Mouse (Mus musculus) granulocyte monocyte progenitor cell, adult 5-6 weeks (primary cell): ENCODE data around the gene Nrxn2. TPM values are rescaled to one million over a fixed set of nuclear protein-coding genes. Genes with fewer than 3 reads are reported as not detected.

ENCODE experiments used
- ATAC-seq: replicated peaks from 2 replicates; pipeline ENCODE4 v1.8.0; 2016; ENCODE audit warnings: mild to moderate bottlenecking, moderate TSS enrichment, inconsistent platforms; ENCODE audit not compliant: poor library complexity, severe bottlenecking
- total RNA-seq, 2 experiments: library from RNA; stranded (forward) in 1 of 2; stranded (reverse) in 1 of 2; fragments of 200-712, 200-1000 nt in 1 of 2; fragments of >200 nt in 1 of 2; fragmentation: Nextera tagmentation in 1 of 2; gene quantifications; 2 replicates each; pipeline ENCODE4 v1.2.3; 2014 to 2017

The Nrxn2 gene
- total RNA-seq, 2 experiments from 2014 or later: not detected

DNA sequence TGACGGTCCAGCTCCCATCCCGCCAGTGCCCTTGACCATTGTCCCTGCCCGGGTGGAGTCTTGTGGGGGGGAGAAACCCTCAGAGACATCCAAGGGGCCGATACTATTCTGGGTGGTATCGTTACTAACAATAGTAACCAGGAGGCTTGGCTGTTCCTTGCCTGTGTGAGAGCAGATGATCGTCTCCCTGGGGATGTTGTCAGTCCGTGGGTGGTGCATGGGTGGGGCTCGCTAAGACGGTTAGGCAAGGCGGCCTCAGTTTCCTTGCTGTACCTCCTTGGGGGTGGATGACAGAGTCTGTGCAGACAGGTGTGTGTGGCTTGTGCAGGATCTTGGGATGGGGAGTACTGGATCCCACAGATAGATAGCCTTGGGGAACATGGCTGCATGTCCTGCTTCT, 88.9 kb downstream of the Nrxn2 start:
- no peak for ATAC-seq

DNA sequence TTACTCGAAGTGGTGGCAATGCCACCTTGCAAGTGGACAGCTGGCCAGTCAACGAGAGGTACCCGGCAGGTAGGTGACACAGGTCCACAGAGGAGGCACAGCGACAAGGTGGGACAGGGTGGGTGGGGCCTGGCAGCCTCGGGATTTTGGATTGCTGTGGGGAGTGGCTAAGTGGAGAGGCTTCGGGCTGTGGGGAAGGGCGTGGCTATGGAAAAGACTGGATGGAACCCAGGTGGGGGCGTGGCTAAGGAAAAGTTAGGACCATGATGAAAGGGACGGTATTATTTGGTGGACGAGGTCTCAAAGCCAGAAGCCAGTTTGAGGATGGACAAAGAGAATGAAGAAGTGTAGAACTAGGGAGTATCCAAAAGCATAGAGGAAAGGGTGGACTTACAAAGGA, 91.3 kb downstream of the Nrxn2 start:
- ATAC-seq: no peak

DNA sequence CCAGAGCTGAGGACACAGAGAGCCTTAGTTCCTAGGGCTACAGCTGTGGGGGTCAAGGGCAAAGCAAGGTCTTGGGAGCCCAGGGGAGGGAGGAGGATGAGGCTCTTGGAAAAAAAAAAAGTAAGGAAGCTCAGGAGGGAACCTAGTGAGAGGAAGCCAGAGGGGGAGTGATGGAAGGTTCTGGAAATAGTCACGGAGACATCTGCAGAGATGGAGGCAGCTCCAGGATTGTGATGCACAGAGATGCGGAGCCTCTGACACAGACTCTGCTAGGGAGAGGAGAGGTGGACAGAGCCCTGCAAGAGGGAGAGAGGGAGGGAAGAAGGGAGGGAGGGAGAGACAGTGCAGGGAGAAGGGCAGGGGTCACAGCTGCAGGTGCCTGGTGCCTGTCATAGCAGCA, 92.0 kb downstream of the Nrxn2 start:
- ATAC-seq: no peak

DNA sequence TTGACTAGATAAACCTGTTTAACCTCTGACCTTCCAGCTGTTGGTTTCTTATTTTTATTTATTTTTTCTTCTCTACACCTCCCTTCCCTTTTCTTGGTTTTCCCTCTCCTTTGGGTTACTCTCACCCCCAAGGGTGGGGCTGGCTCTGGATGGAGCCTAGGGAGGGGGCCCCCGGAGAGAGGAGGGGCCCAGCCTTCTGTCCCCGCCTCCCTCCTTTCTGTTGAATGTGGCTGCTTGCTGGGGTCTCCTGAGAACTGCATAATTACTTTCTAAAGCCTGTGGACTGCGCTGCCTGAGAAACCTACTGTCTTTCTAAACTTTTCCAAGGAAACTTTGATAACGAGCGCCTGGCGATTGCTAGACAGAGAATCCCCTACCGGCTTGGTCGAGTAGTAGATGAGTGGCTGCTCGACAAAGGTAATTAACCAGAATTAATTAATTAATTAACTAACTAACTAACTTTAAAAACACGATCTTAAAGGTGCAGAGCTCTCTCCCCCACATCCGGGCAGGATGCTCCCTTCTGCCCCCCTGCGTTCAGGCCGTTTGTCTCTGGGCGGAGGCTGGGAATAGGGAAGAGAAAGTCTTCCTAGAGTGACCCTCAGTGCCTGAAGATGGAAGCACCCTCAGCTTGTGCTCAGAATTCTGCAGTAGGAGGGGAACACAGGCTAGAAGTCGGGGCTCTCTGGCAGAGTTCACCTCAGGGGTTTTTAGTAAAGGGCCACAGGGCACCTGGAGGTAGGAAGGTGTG, 95.0 kb downstream of the Nrxn2 start:
- ATAC-seq: peak; percentile 64

DNA sequence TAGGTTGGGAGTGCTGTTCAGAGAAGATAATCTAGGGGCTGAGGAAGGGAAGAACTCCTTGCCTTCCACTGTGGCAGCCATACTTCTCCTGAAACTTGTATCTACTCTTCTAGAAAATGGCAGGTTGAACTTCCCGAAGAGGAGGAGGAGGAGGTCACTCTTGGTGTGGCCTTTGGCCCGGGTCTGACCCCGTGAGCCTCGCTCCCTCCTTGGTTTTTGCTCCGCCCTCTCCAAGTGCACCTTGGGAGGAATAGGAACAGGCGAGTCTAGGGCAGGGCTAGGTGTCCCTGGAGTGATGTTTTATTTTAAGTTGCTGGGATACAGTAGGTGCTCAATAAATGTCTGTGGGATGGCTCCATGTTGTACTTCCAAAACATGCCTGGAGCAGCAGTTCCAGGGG, 96.4 kb downstream of the Nrxn2 start:
- ATAC-seq: no peak

DNA sequence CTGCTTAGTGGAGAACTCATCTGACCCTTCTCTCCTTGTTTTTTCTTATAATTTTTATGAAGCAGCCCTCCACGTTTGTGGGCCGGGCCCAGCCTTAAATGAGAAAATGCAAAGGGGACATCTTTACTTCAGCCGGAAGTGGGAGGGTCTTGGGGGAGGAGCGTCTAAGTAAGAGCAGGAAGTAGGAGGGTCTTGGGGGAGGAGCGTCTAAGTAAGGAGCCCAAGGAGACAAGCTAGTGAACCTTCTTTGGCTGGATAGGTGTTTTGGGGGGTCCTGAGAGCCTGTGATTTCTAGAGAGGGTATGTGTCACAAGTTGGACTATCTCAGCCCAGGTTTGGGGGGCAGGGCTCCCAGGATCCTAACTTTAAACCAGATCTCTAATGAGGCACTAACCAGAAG, 96.9 kb downstream of the Nrxn2 start:
- no peak for ATAC-seq

DNA sequence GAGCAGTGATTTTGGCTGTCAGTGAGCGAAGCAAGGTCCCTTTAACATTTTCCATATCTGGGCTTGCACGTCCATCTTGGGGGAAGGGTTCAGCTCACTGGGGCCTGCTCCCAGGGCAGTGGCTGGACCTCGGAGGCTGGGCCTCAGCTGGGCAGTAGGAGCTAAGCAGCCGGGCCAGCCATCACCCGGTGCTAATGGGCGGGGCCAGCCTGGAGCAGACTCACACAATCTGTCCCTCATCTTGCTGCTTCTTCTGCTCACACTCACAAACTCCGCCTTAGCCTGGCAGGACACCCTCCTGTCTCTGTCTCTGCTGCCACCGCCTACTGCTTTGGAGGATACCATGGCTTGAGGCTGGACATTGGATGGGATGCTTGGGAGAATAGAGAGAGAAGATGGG, 97.6 kb downstream of the Nrxn2 start:
- ATAC-seq: no peak

DNA sequence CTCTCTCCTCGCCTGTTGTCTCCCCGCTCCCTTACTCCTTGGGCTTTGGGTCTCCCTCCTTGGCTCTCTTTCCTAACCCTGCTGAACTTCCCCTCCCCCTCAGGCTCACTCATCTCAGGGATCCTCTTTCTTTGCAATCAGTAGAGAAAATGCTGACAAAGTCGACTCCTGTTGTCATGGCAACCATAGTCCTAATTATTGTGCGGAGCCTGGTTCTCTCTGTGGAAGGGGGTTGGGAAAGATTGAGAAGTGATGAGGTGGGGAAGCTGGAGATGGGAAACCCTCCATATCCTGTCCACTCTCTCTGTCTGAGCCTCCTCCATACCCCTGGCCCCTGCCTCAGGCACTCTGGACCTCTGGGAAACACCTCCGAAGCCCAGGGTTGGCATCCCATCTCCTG, 100.1 kb downstream of the Nrxn2 start:
- no peak for ATAC-seq

DNA sequence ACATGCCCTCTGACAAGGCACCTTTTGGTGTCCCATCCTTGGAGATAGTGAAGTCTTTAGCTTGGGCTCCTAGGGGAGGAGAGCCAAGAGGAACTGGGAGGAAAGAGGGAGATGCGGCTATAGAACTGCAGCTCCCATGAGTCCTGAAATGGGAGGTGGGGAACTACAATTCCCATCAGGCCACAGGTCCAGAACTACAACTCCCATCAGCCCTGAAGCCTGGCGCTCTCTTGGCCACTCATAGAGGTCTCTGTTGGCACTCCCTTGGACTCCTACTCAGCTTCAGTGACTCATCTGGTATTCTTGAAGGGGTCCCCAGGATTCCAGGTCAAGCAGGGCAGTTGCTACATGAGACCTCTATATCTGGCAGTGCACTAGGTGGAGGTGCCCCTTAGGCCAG, 101.0 kb downstream of the Nrxn2 start:
- no peak for ATAC-seq

DNA sequence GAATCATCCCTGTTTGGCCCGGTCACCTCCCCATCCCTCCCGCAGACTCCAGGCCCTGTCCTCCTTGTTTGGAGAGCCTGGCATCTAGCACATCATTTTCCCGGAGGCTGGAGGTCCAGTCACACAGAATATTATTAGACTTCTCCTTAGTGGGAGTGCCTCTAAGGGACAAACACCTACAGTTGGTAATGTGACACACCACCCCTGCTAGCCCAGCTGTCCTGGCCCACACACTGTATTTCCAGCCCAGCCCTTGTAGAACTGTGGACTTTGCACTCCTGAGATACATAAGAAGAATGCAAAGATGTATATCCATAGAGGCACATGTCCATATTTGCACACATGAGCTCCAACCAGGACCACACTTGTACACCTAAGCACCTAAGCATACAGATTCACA, 103.1 kb downstream of the Nrxn2 start:
- ATAC-seq: no peak

DNA sequence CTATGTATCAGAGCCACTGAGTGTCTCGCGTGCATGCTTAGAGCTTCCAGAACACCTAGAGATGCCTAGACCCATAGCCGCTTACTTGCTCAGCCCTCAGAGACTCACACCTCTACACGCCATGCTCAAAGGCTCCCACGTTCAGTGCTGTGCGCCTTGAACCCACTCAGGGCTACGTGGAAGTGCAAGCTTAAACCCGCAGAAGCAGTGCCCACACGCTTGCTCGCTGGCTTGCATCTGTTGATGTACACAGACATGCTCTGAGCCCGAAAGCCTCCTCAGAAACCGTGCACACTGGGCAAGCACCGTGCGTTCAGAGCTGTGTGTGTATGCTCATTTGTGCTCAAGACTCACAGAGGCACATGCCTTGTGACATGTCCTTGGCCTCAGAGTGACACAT, 103.8 kb downstream of the Nrxn2 start:
- no peak for ATAC-seq

DNA sequence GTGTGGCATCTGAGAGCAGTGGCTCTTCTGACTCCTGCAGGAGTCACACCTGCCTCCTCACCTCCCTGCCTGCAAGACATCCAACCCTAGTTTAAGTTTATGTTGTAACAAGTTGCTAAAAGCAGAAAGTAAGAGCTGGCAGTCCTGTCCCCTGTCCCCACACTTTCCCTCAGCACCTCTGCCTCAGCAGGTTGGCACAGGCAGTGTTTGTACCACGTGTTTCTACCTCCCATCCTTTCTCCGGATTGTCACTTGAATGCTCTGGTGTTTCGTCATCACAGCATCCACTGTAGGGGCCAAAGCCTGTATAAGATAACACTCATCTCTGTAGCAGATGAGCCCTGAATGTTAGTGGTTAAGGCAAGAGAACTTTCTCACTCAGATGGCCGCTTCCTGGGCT, 106.5 kb downstream of the Nrxn2 start:
- no peak for ATAC-seq

DNA sequence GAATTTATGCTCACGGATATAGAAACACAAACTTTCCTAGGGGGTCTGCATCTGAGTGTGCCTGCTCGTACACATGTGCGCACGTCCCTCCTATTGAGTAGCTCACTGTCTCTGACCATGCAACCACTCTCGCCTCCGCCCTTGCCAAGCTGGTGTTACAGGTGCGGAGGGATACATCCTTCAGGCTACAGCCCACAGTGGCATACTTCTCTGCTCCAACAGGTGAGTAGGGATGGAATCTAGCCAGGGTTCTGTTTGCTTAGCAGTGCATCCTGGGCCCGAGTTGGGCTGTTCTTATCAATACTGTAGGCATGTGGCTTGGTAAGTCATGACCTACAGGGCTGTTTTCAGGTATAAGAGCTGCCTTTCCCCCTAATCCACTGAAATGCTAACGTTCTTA, 107.5 kb downstream of the Nrxn2 start:
- ATAC-seq: no peak

DNA sequence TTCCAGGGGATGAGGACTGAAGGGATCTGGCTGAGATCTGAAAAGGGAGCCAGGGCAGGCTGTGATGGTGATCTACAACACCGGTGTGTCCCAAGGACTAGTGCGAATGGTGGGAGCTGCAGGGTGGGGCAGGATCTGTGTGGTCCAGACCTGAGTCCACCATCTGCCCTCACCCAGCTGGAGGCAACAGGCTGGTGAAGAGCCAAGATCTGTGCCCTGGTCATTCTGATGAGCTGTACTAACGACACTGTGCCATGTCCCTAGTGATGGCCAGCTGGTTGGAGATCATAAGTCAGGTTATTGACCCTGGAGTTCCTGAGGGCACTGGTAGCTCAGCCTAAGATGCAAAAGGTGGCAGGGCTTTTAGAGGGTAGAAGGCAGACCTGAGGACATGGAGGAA, 108.9 kb downstream of the Nrxn2 start:
- no peak for ATAC-seq

DNA sequence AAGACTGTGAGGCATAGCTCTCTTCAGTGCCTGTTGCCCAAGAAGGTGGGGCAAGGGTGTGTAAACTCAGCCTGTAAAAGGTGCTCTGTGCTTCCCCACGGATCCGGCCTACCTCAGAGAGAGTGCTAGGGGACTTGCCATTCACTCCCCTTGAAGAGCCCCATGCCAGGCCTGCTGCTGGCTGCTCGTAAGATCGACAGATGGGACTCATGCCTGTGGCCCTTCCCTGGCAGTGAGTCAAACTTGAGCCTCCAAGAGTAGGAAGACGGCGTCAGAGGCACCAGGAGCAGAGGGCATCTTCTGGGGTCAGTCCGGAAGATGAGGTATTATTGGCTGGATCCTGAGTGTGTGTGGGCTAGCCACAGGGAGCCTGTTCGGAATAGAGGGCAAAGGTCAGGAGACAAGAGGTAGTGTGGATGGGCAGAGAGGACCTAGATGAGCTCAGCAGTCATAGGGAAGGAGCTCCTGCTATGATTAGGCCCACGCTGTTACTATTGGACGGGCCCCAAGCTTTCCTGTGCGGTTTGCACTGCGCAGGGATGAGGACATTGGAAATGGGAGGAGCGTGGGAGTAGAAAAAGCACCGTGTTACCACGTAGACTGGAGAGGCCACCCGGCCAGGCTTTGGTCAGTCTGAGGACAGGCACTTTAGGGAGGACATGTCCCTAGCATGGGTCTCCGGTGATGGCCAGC, 109.5 kb downstream of the Nrxn2 start:
- ATAC-seq: no peak

DNA sequence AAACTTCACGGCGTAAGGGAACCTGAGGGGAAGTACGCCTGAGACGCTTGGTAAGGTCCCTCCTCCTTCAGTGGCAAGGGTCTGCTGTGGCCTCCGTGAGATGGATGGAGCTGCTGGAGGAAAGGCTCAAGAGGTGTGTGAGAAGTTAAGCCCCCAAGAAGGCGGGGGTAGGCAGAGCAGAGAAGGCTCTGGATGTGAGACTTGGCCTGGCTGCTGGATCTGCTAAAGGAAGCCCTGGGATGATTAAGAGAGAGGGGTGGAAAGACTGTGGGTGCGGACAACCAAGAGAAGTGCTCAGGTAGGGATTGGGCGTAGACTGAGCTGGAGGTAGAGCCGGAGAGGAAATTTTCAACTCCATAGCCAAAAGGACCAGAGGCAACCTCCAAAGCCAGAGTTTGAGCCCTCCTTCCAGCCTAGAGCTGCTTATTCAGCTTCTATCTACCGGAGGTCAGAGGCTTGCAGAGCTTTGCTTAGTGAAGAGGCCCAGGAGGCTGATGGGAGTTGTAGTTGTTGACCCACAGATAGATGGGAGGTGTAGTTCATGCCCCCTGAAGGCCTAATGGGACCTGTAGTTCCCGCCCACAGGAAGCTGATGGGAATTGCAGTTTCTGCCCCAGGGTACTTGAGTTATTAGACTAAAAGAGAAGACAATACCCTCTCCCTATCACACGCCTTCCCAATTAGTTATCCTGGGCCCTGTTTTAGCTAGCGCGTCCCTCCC, 110.9 kb downstream of the Nrxn2 start:
- no peak for ATAC-seq

DNA sequence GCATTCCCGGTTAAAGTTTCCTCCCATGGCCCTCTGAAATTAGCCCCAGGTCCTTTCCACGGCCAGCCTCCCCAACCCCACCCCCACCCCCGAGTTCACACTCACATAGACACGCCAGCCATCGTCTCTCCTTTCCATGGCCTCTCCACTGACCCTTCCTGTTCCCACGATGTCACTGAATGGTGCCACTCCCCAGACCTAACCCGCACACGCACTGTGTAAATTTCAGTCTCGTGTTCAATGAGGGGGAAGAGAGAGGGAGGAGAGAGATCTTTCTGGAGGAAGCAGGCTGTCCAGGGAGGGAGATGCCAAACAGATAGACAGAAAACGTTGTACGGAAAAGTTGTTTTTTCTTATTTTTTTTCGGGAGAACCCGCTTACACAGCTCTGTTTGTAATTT, 111.8 kb downstream of the Nrxn2 start:
- ATAC-seq: no peak

DNA sequence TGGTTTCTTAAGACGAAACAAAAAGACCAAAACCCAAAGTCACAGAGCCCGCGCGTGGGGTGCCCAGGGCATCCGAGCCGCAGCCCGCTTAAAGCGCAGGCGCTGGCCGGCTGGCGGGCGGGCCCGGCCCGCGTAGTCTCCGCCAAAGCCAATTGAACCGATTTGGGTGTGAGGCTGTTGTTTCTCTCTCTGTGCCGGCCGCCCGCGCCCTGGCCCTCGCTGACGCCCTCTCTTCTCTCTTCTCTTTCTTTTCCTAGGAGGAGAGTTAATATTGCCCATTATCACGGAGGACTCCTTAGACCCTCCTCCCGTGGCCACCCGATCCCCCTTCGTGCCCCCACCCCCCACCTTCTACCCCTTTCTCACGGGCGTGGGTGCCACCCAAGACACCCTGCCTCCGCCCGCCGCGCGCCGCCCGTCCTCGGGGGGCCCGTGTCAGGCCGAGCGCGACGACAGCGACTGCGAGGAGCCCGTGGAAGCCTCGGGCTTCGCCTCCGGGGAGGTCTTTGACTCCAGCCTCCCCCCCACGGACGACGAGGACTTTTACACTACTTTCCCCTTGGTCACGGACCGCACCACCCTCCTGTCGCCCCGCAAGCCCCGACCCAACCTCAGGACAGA, 112.6 kb downstream of the Nrxn2 start:
- ATAC-seq: no peak

DNA sequence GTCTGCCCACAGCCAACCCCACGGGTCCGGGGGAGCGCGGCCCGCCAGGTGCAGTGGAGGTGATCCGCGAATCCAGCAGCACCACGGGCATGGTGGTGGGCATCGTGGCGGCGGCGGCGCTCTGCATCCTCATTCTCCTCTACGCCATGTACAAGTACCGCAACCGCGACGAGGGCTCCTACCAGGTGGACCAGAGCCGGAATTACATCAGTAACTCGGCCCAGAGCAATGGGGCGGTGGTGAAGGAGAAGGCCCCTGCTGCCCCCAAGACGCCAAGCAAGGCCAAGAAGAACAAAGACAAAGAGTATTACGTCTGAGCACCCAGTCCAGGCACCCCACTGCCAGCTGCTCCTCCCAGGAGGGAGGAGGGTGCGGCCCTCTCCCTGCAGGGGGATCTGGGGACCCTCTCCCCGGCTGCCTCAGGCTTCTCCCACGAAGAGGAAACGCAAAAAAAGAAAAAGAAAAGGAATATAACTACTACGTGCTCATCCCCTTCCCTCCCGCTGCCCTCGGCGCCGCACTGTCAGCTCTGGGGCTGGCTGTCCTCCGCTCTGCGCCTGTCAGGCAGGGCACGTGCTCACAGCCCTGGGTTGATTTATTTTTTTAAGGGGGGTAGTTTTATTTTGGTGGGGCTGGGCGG, 113.4 kb downstream of the Nrxn2 start:
- no peak; the same call in 1 of the 2 replicates for ATAC-seq

DNA sequence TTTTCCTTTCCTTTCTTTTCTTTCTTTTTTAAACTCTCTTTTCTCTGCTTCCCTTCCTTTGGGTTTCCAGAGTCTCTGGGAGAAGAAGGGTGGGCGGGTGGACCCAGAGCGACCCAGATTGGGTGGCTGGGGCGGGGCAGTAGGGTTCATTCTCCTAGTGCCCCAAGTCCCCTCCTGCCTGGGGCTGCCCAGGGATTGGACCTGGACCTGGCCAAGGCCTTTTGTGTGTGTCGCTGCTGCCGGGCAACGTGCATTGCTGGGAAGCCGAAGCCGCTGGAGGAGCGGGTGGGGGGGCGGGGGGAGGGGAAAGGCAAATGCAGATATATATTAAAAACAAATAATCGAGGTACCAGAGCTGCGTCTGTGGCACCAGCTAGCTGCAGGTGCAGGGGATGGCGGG, 114.1 kb downstream of the Nrxn2 start:
- no peak for ATAC-seq
